Mouse (Mus musculus) hindbrain, embryonic 13.5 days (tissue): ENCODE measurements around the gene Utrn. TPM values are rescaled to one million over a fixed set of nuclear protein-coding genes. Genes with fewer than 3 reads are reported as not detected.

Experiments
- ATAC-seq: fragments of 200-750 bp; cut with Nextera tagmentation; 2 replicates; pipeline ENCODE4 v1.8.0; 2017; ENCODE audit warnings: moderate TSS enrichment; ENCODE audit not compliant: low FRiP score
- H3K27ac ChIP-seq: fragments of 300-500 bp; sonication (generic); 2 replicates; pipeline ENCODE4 v1.5.1; 2015; ENCODE audit warnings: inconsistent platforms, mild to moderate bottlenecking, moderate library complexity
- H3K27me3 ChIP-seq: fragments of 300-500 bp; sonication (generic); 2 replicates; pipeline ENCODE4 v1.6.1; 2015; ENCODE audit warnings: mild to moderate bottlenecking, inconsistent platforms
- H3K36me3 ChIP-seq: fragments of 300-500 bp; sonication (generic); 2 replicates; pipeline ENCODE4 v1.6.1; 2015; ENCODE audit warnings: mild to moderate bottlenecking, inconsistent platforms
- H3K4me1 ChIP-seq: fragments of 300-500 bp; sonication (generic); replicated peaks from 2 replicates; pipeline ENCODE4 v1.6.1; 2015; ENCODE audit warnings: inconsistent platforms
- H3K4me2 ChIP-seq: fragments of 300-500 bp; sonication (generic); 2 replicates; pipeline ENCODE4 v1.6.1; 2015; ENCODE audit warnings: inconsistent platforms, mild to moderate bottlenecking, moderate library complexity
- H3K4me3 ChIP-seq: fragments of 300-500 bp; sonication (generic); 2 replicates; pipeline ENCODE4 v1.5.1; 2015; ENCODE audit warnings: mild to moderate bottlenecking, inconsistent platforms
- H3K9ac ChIP-seq: fragments of 300-500 bp; sonication (generic); 2 replicates; pipeline ENCODE4 v1.6.1; 2015; ENCODE audit warnings: mild to moderate bottlenecking, inconsistent platforms
- H3K9me3 ChIP-seq: fragments of 300-500 bp; sonication (generic); 2 replicates; pipeline ENCODE4 v1.6.1; 2016; ENCODE audit warnings: inconsistent platforms
- WGBS: fragments of 180-500 bp; shearing (Covaris S2); methylation state at CpG from one replicate; pipeline ENCODE4 v1.1.7; 2015; 5-methylcytosine and 5-hydroxymethylcytosine counted together
- polyA plus RNA-seq: library from polyadenylated mRNA; unstranded; fragments of >200 nt; fragmentation: Nextera tagmentation; extraction: Ambion mirVana; gene quantifications from 2 replicates; pipeline ENCODE4 v1.2.1, GENCODE M21; 2015

Utrn gene
- polyA plus RNA-seq, 1 experiment from 2014 or later, result 31.4 TPM

DNA sequence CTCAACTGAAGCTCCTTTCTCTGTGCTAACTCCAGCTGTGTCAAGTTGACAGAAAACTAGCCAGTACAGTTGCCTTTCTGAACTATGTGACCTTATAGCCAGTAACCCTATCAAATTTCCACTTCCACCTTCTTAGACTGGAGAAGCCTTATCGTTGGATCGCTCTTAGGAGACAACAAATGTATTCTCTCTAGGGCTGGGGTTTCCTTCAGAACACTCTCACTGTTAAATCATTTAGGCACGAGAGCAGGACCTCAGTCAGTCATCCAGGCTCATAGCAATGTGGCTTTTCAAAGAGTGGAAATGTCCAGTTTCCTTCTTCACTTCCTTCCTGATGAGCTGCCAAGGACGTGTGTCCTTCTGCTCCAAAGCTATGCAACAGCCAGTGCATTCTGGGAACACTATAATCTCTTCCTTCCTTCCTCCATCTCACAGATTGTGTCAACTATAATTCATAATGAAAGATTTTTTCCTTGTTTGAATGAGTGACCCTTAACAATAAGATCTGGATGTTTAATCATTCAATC lies 87.7 kb downstream of the Utrn start:
- Histone ChIP-seq H3K4me2 (no peak overlapping the region), H3K4me1 (no peaks in the 10 kb centered on the region), H3K9ac (no peak overlapping the region), H3K27ac (no peak overlapping the region), H3K4me3 (no peak overlapping the region), H3K36me3 (no peaks in the 10 kb centered on the region), H3K9me3 (no peaks in the 10 kb centered on the region), H3K27me3 (no peaks in the 10 kb centered on the region)
- WGBS, result 80% methylated on average over 4 of the region's 4 CpGs
- no peak for ATAC-seq

DNA sequence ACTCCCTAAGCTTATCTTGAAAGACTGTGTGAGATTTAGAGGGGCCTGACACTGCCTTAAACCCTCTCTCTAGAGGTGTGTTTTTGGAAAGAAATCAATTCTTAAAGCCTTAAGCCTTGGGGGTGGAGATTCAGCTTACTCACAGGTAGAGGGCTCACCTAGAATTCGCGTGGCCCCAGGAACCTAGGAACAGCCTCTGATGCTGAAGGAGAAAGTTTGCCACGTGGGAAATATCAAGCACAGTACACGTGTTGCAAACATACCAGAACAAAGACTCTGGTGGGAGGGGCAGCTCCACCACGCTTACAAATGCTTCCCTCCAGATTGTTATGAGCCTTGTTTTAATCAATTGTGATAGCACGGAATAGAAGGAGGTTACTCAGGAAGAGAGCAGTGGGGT lies 96.0 kb downstream of the Utrn start:
- Histone ChIP-seq H3K9ac (no peak overlapping the region), H3K27ac (no peak overlapping the region), H3K4me3 (no peak overlapping the region), H3K27me3 (no peaks in the 10 kb centered on the region), H3K9me3 (no peaks in the 10 kb centered on the region), H3K4me2 (no peak overlapping the region), H3K4me1 (no peaks in the 10 kb centered on the region), H3K36me3 (no peaks in the 10 kb centered on the region)
- no peak for ATAC-seq
- WGBS, result 47% methylated on average over 6 of the region's 6 CpGs

- H3K9ac ChIP-seq, result no peak overlapping the region
- no peak for ATAC-seq
- H3K36me3 ChIP-seq, result no peaks in the 10 kb centered on the region
- no peaks in the 10 kb centered on the region for H3K4me1 ChIP-seq
- H3K4me3 ChIP-seq, result no peak overlapping the region
- WGBS, result 94% methylated on average over 2 of the region's 2 CpGs
- no peaks in the 10 kb centered on the region for H3K9me3 ChIP-seq
- no peak overlapping the region for H3K27ac ChIP-seq
- H3K27me3 ChIP-seq, result no peaks in the 10 kb centered on the region
- H3K4me2 ChIP-seq, result no peak overlapping the region
Measured at GRCm38 (mm10) chr10:12771511-12771910, 97.7 kb downstream of the Utrn start.

DNA sequence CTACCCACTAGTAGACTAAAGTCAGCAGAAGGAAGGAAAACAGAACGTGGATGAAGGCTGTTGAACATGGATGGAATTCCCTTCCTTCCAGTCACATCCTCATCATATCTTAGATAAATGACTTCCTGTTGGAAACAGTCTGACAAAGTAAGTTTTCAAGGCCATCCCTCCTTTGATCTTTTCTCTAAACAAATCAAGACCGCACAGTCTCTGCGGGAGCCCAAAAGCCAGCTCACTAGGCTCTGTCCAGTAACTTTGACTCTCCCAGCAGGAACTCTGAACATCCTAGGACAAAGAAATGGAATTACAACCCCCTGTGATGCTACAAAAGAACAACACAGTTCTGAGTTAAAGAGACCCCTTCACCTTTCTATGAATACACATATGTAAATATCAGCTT lies 106.5 kb downstream of the Utrn start:
- no peak for ATAC-seq
- WGBS, result 36% methylated on average over 3 of the region's 3 CpGs
- Histone ChIP-seq H3K4me3 (no peak overlapping the region), H3K9ac (no peak overlapping the region), H3K4me2 (no peak overlapping the region), H3K27me3 (no peaks in the 10 kb centered on the region), H3K36me3 (no peaks in the 10 kb centered on the region), H3K9me3 (no peaks in the 10 kb centered on the region), H3K27ac (no peak overlapping the region), H3K4me1 (peaks cover 9% of the 10 kb centered on the region)

- Histone ChIP-seq H3K9ac (no peak overlapping the region), H3K4me2 (no peak overlapping the region), H3K36me3 (no peaks in the 10 kb centered on the region), H3K9me3 (no peaks in the 10 kb centered on the region), H3K4me1 (peaks cover 9% of the 10 kb centered on the region), H3K4me3 (no peak overlapping the region), H3K27ac (no peak overlapping the region), H3K27me3 (no peaks in the 10 kb centered on the region)
- no peak for ATAC-seq
- WGBS, result 69% methylated on average over 6 of the region's 6 CpGs
Measured at GRCm38 (mm10) chr10:12758702-12758988, 110.5 kb downstream of the Utrn start.

GRCm38 (mm10) chr10:12757943-12758701 lies 111.0 kb downstream of the Utrn start:
- Histone ChIP-seq H3K27ac (no peak overlapping the region), H3K4me2 (no peak overlapping the region), H3K4me3 (no peak overlapping the region), H3K9me3 (no peaks in the 10 kb centered on the region), H3K9ac (0 out of 2 replicates have a peak overlapping the region, but pooled peaks have one; percentile 5), H3K27me3 (no peaks in the 10 kb centered on the region), H3K4me1 (peaks cover 9% of the 10 kb centered on the region), H3K36me3 (no peaks in the 10 kb centered on the region)
- 56% methylated on average over 5 of the region's 5 CpGs for WGBS
- ATAC-seq, result no peak

DNA sequence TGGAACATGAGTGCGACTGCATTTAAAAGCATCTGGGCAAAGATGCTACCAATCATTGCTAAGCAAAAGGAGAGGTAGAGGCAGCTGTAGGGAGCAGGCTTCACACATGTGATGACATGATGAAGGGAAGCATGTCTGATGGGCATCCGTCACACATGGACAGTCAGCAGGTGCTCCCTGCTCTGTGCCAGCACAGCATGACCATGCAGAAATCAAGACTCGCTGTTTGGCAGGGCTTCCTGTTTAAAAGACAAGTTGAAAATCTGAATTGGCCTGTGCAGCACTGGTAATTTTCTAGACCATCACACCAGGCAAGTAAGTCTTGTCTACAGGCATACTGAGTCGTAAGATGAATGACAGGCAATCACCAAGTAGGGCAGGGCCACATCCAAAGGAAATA lies 112.5 kb downstream of the Utrn start:
- Histone ChIP-seq H3K27ac (no peak overlapping the region), H3K36me3 (no peaks in the 10 kb centered on the region), H3K27me3 (no peaks in the 10 kb centered on the region), H3K4me3 (no peak overlapping the region), H3K4me1 (peaks cover 9% of the 10 kb centered on the region), H3K9me3 (no peaks in the 10 kb centered on the region), H3K4me2 (no peak overlapping the region), H3K9ac (no peak overlapping the region)
- ATAC-seq, result no peak
- WGBS, result 86% methylated on average over 4 of the region's 4 CpGs

DNA sequence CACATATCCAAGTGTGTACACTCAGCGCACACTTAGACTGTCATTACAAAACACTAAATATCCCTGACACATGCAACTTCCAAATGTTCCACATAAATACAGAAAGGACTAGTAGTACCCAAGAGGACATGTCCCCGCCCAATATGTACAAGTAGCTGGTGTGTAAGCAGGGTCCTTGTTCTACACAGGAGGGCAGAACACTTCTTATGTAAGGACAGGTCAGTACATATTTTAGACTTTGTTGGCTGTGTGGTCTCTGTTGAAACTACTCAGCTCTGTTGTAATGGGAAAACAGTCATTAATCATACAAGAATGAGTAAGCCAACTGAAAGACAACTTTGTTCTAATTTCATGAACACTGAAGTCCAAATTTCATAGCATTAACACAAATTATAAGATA lies 114.3 kb downstream of the Utrn start:
- Histone ChIP-seq H3K27me3 (no peaks in the 10 kb centered on the region), H3K4me1 (peaks cover 9% of the 10 kb centered on the region), H3K4me3 (no peak overlapping the region), H3K9ac (no peak overlapping the region), H3K27ac (no peak overlapping the region), H3K4me2 (no peak overlapping the region), H3K9me3 (no peaks in the 10 kb centered on the region), H3K36me3 (no peaks in the 10 kb centered on the region)
- ATAC-seq, result no peak
- WGBS, result 95% methylated on average over 2 of the region's 2 CpGs

- Histone ChIP-seq H3K36me3 (no peaks in the 10 kb centered on the region), H3K4me1 (peaks cover 9% of the 10 kb centered on the region), H3K27me3 (no peaks in the 10 kb centered on the region), H3K4me2 (no peak overlapping the region), H3K27ac (no peak overlapping the region), H3K4me3 (no peak overlapping the region), H3K9ac (no peak overlapping the region), H3K9me3 (no peaks in the 10 kb centered on the region)
- no peak for ATAC-seq
- WGBS, result 94% methylated on average over 6 of the region's 6 CpGs
Measured at GRCm38 (mm10) chr10:12754166-12754565, 115.0 kb downstream of the Utrn start.

GRCm38 (mm10) chr10:12743717-12744116 lies 125.4 kb downstream of the Utrn start:
- Histone ChIP-seq H3K4me1 (no peaks in the 10 kb centered on the region), H3K27ac (no peak overlapping the region), H3K27me3 (no peaks in the 10 kb centered on the region), H3K4me3 (no peak overlapping the region), H3K4me2 (no peak overlapping the region), H3K9ac (no peak overlapping the region), H3K36me3 (peaks cover 6% of the 10 kb centered on the region; the same call in 1 of the 2 replicates), H3K9me3 (no peaks in the 10 kb centered on the region)
- 91% methylated on average over 9 of the region's 9 CpGs for WGBS
- ATAC-seq, result no peak

- 89% methylated on average over 13 of the region's 13 CpGs for WGBS
- no peak for ATAC-seq
Measured at GRCm38 (mm10) chr10:12739302-12739987, 129.7 kb downstream of the Utrn start.

GRCm38 (mm10) chr10:12737926-12738325 lies 131.2 kb downstream of the Utrn start:
- no peak overlapping the region for H3K9ac ChIP-seq
- H3K9me3 ChIP-seq, result no peaks in the 10 kb centered on the region
- no peak overlapping the region for H3K4me2 ChIP-seq
- H3K27ac ChIP-seq, result no peak overlapping the region
- no peaks in the 10 kb centered on the region for H3K27me3 ChIP-seq
- WGBS, result 78% methylated on average over 9 of the region's 9 CpGs
- H3K4me1 ChIP-seq, result peaks cover 14% of the 10 kb centered on the region
- H3K36me3 ChIP-seq, result peaks cover 12% of the 10 kb centered on the region
- no peak overlapping the region for H3K4me3 ChIP-seq
- ATAC-seq, result no peak

More at GRCm38 (mm10) chr10:12739302-12739987, 129.7 kb downstream of the Utrn start:
- no peaks in the 10 kb centered on the region for H3K9me3 ChIP-seq
- no peak overlapping the region for H3K4me2 ChIP-seq
- peaks cover 14% of the 10 kb centered on the region for H3K4me1 ChIP-seq
- H3K27me3 ChIP-seq, result no peaks in the 10 kb centered on the region
- no peak overlapping the region for H3K4me3 ChIP-seq
- H3K27ac ChIP-seq, result no peak overlapping the region
- H3K36me3 ChIP-seq, result peaks cover 5% of the 10 kb centered on the region
- no peak overlapping the region for H3K9ac ChIP-seq
